Comparison of ENCODE assay signal across 16 mouse cellular contexts in genomic region chr7:65779716-65780372, GRCm38 (mm10).
DNase-seq lines count a peak whose midpoint lies in the region; ATAC-seq and TF ChIP-seq lines count a peak whose summit lies in the region.
"Had no signal": no experiment of that assay in that cellular context is flagged by ENCODE, and none has a peak within 500 bp of the region (broad histone marks: within the 10 kb centered on the region; RNA-seq: fewer than 3 reads in every experiment).

No protein-coding gene starts in this region.

- no peaks in the 10 kb centered on the region for H3K4me1 ChIP-seq in kidney, embryonic 15.5 days
- no peaks in the 10 kb centered on the region for H3K4me1 ChIP-seq in kidney, adult 2 months (ENCODE audit: control insufficient read depth, insufficient read depth, low read length)
- H3K4me1 ChIP-seq in limb, embryonic 10.5 days, result peaks cover 36% of the 10 kb centered on the region
- H3K4me1 ChIP-seq: liver, embryonic 13.5 days had no signal

- ATAC-seq in kidney, embryonic 15.5 days (replicated peaks; ENCODE audit: low FRiP score), result no peak
- ATAC-seq: intestine, embryonic 16.5 days had no signal

- no peak overlapping the region for H3K9ac ChIP-seq in kidney, embryonic 15.5 days
- H3K9ac ChIP-seq: liver, embryonic 13.5 days had no signal

- no peak for DNase-seq in kidney, adult 2 months
- peak; percentile 52 for DNase-seq in ES-CJ7 (ENCODE audit: low read depth, low spot score)
- no peak for DNase-seq in limb, embryonic 10.5 days (ENCODE audit: low spot score)
- DNase-seq in lung, postnatal 36 days, result peak; percentile 61
- DNase-seq in neural tube, embryonic 10.5 days (ENCODE audit: extremely low spot score, low spot score), result no peak
- no peak for DNase-seq in adrenal gland, adult 2 months
- DNase-seq in embryo, embryonic 10.5 days (ENCODE audit: low spot score), result no peak
- DNase-seq: cerebellum, adult 11-12 months; kidney, postnatal 4 days; liver, embryonic 13.5 days; right cerebral cortex, postnatal 25 days; thymus, postnatal 4 days had no signal

- H3K27me3 ChIP-seq in kidney, embryonic 15.5 days, result peaks cover 20% of the 10 kb centered on the region
- H3K27me3 ChIP-seq in kidney, adult 2 months (replicated peaks; ENCODE audit: control insufficient read depth, insufficient read depth, low read length), result no peaks in the 10 kb centered on the region
- no peaks in the 10 kb centered on the region for H3K27me3 ChIP-seq in limb, embryonic 10.5 days (ENCODE audit: low read depth, poor library complexity, severe bottlenecking)
- H3K27me3 ChIP-seq: liver, embryonic 13.5 days had no signal

- peak overlapping the region; percentile 18; the same call in 1 of the 2 replicates for H3K4me2 ChIP-seq in kidney, embryonic 15.5 days
- H3K4me2 ChIP-seq: heart, embryonic 11.5 days; liver, embryonic 13.5 days had no signal

- no peak overlapping the region for H3K27ac ChIP-seq in kidney, embryonic 15.5 days
- no peak overlapping the region for H3K27ac ChIP-seq in kidney, adult 2 months (ENCODE audit: insufficient read depth, low read depth, low read length)
- H3K27ac ChIP-seq in limb, embryonic 10.5 days, result peak overlapping the region; percentile 62; the same call in 1 of the 2 replicates
- H3K27ac ChIP-seq: liver, embryonic 13.5 days had no signal

- TF ChIP-seq POLR2A in kidney, adult 2 months (IDR thresholded peaks at IDR 0.05; ENCODE audit: low read depth, low read length), result no peak

- H3K4me3 ChIP-seq in kidney, embryonic 15.5 days (replicated peaks), result no peak overlapping the region
- H3K4me3 ChIP-seq in kidney, adult 2 months (ENCODE audit: insufficient read depth, low read depth, low read length), result no peak overlapping the region
- no peak overlapping the region for H3K4me3 ChIP-seq in limb, embryonic 10.5 days
- H3K4me3 ChIP-seq: forebrain, embryonic 10.5 days; liver, embryonic 13.5 days had no signal

- no peak for TF ChIP-seq CTCF in kidney, adult 2 months (conservative IDR thresholded peaks at IDR 0.05; ENCODE audit: insufficient read depth, insufficient read length, low read depth, low read length)

- no peaks in the 10 kb centered on the region for H3K36me3 ChIP-seq in kidney, embryonic 15.5 days
- H3K36me3 ChIP-seq in kidney, adult 2 months (ENCODE audit: control insufficient read depth, insufficient read depth, low read length), result no peaks in the 10 kb centered on the region
- no peaks in the 10 kb centered on the region for H3K36me3 ChIP-seq in limb, embryonic 10.5 days
- H3K36me3 ChIP-seq: forebrain, embryonic 10.5 days; liver, embryonic 13.5 days had no signal

- H3K9me3 ChIP-seq in kidney, embryonic 15.5 days (replicated peaks), result no peaks in the 10 kb centered on the region
- H3K9me3 ChIP-seq in limb, embryonic 10.5 days (replicated peaks), result no peaks in the 10 kb centered on the region
- H3K9me3 ChIP-seq: forebrain, embryonic 10.5 days; liver, embryonic 13.5 days had no signal

- WGBS in kidney, embryonic 15.5 days, result 58% methylated on average over 14 of the region's 14 CpGs
- WGBS in kidney, adult 2 months, result 59% methylated on average over 14 of the region's 14 CpGs
- 72% methylated on average over 14 of the region's 14 CpGs for WGBS in limb, embryonic 10.5 days

Comparison
In these comparisons a context has a peak if more than half of its experiments do, and no peak if none do; other contexts are left out.
1. DNase-seq: peak in ES-CJ7 (single experiment) and lung, postnatal 36 days (single experiment); none in kidney, adult 2 months (single experiment), limb, embryonic 10.5 days (single experiment), neural tube, embryonic 10.5 days (single experiment), adrenal gland, adult 2 months (single experiment) and embryo, embryonic 10.5 days (single experiment).